Mouse (Mus musculus) thymus, postnatal 10 days (tissue): ENCODE measurements around the gene Mta2.
A peak's percentile ranks its signal among the peaks of the same experiment; 100 is the strongest.

Experiments used
- DNase-seq, 2 experiments: peaks; one replicate each; pipeline ENCODE4 v3.0.0; 2021; ENCODE audit warnings: low spot score in 2 of 2

The Mta2 gene

DNA sequence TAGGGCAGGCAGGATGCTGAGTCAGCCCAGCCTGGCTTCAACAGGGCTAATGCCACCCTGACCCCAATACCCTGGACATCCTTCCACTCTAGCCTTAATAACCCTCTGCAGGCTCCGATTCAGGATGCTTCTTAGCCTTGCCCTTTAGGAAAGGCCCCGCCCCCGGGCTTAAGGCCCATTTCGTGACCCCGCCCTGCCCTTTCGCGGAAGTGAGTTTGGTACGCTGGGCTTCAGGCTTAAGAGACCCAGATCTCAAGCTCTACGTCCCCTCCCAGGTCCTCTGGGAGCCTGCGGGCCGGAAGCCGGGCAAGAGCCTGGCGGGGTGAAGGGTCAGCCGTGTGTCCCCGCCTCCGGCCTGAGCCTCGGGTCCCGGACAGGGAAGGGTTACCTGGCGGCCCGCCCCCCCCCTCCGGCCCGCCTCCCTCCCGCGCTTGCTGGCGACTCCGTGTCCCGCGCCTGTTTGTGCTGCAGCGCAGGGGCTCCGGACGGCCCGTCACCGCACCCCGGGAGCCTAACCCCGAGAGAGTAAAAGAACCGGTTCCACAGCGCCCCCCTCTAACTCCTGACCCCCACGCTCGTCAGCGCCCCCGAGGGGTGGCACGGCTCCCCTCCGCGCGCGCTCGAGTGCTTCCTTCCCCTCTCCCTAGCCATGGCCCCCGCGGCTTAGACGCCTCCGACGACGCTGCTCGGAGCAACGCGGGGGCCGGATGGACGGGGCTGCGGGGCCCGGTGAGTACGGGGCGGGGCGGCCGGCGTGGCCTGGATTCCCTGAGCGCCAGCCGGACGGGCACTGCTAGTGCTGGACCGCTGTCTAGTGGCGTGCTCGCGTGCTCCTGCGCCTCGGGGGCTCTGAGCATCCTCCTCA lies 12.2 kb upstream of the Mta2 start, which contains the start of the genes Rom1 and Eml3:
Rom1 (minus strand) TSS at position 133 of the 865 bp plus-strand sequence.
Eml3 (plus strand) TSS at position 329 of the 865 bp plus-strand sequence.
- peak; percentile 79 to 92 for DNase-seq

- DNase-seq = no peak
These were observed 11.6 kb upstream of the Mta2 start for GRCm38 (mm10) chr19:8930117-8930516.

GRCm38 (mm10) chr19:8930771-8931170 lies 10.9 kb upstream of the Mta2 start:
- no peak for DNase-seq

DNA sequence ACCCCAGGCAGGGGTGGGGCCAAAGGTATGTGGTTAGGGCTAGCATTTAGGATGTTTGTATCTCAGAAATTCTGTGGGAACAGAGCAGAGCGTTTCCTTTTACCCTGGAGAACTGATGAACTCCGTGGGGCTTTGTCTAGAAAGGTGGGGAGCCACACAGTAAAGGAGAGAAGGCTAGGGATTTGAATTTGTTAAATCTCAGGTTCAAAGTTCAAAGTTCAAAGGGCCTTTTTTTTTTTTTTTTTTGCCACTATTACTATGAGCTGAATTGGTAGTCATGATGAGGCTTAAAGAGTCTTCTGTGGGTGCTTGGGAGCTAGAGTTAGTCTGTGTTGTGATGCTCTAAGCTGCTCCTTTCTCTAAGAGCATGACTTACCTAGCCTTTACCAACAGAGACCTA lies 4.9 kb upstream of the Mta2 start:
- DNase-seq = no peak

DNA sequence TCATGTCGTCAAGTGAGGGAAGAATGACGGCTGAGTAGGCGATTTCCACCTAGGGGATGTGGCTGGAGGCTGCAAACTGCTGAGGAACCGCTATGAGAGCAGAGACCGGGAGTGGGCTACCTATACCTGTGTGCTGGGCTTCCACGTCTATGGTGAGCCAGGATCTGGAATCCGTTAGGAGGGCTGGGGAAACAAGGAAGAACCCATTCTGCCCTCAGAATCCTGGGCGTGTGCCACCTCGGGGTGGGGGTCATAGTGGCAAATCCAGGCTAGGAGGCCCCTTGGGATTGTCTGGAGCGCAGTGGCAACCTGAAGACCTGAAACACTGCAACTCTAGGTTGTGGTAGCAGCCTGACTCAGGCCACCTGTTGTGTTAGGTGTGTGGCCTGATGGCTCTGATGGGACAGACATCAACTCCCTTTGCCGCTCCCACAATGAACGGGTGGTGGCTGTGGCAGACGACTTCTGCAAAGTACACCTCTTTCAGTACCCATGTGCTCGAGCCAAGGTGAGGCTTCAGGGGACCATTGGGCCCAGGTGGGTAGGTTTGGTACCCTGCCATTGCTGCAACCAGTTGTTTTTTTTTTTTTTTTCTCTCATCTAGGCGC lies 1.0 kb upstream of the Mta2 start:
- no peak for DNase-seq

DNA sequence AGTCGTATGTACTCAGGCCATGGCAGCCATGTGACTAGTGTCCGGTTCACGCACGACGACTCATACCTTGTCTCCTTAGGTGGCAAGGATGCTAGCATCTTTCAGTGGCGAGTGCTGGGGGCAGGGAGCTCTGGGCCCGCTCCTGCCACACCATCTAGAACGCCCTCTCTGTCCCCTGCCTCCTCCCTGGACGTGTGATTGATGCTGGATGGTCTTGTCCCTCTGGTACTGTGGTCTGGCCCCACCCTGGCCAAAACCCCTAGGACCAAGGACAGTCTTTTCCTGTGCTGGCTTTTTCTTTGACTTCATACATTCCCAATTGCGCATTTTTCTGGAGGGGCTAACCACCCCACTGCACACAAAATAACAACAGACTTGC lies 550 bp upstream of the Mta2 start:
- peak in 1 of 2 experiments; percentile 36 for DNase-seq

DNA sequence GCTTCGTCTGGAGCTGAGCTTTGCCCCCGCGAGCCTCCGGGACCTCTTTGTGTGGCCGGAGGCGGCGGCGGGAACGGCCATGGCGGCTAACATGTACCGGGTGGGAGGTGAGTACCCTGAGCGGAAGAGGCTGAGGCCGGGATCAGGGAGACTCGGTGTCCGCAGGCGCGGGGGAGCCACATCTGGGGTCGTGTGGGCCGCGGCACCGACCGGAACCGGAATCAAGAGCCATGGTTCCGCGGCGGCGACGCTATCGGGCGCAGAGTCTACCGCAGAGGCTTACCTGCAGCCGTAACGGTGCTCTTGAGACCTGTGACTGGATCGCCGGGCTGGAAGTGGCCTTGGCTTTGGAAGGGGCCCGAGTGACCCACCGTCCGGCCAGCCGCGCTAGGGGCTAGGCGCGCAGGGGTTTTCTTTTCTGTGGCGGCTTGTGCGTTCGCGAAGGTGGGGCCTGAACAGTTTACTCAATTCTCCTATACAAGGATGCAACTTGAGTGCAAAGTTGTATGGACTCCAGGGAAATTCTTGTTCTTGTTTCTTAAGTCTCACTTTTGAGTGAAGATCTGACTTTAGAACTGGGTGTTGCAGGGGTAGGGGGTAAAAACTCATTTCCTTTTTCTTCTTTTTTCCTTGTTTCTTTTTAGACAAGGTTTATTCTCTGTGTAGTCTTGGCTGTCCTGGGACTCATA lies 745 bp downstream of the Mta2 start:
- peak in 1 of 2 experiments; percentile 33 for DNase-seq

DNA sequence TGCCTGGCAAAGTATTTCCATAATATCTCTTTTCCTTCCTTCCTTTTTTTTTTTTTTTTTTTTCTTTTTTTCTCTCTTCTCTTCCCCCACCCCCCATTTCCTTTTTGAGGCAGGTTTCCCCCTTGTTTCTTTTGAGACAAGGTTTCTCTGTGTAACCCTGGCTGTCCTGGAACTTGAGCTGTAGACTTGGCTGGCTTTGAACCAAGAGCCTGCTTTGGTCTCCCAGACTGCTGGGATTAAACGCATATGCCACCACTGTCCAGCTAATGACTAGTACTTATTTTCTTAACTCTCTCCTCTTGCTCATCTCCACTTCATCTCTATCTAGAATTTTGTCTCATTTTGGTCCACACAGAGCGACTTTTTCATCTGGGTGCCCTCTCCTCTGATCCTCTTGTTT lies 1.4 kb downstream of the Mta2 start:
- no peak for DNase-seq

- no peak for DNase-seq
These were observed 2.4 kb downstream of the Mta2 start for GRCm38 (mm10) chr19:8944062-8944461.

DNA sequence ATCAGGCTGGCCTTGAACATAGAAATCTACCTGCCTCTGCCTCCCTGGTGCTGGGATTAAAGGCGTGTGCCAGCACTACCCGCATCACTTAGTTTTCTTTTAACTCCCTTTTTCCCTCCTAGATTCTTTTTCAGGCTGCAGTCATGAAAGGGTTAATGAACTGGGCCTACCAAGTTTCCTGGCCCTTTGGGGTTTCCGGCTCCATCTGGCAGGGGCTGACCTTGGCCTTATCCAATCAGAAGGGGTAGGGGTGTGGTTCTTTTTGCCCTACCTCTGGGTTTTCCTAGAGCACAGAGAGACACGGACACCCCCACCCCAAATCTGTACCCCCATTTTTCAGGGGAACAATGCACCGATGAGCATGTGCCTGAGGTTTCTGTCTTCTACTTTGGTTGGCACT lies 3.1 kb downstream of the Mta2 start:
- DNase-seq = peak in 1 of 2 experiments; percentile 58

- no peak for DNase-seq
These were observed 3.6 kb downstream of the Mta2 start for GRCm38 (mm10) chr19:8945251-8945650.

GRCm38 (mm10) chr19:8946929-8947328 lies 5.3 kb downstream of the Mta2 start:
- no peak for DNase-seq

- DNase-seq = no peak
These were observed 8.5 kb downstream of the Mta2 start for GRCm38 (mm10) chr19:8950190-8950589.

- no peak for DNase-seq
These were observed 10.6 kb downstream of the Mta2 start for GRCm38 (mm10) chr19:8952241-8952640.

DNA sequence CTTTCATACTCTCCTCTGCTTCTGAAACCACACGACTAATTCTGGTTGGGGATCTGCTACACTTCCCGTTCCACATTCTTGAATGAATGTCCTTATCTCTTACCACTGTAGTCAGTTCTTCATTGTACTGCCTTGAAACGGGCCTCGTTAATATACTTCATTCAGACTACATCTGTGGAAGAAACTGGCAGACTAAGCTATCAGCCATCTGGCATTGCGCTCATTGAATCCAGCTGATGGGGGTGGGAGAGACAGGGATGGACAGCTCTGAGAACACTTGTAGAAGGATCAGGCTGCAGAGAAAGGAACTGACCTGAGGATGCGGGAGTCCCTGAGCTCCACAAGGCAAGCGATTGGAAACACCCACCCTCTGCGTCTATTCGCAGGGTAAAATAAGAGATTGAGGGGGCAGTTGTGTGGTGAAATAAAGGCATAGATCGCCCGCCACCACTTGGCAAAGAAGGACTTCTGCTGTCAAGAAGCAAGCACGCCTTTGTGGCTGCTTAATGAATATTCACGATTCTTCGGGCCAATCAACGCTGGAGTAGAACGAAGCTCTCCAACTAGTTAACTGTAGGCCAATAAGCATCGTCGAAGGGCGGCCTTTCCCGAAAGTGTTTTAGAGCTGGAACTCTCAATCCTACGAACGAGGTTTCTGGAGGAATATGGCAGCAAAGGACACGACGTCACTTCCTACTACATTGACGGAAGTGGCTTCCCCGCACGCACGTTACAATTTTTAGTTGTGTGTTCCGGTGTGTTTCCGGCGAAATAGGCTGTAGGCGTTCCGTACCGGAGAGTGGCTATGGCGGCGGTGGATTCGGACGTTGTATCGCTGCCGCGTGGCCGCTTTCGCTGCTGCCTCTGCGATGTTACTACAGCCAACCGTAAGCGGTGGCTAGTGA lies 11.7 kb downstream of the Mta2 start, which contains the start of gene Tut1:
Tut1 (plus strand) TSS at position 713 of the 905 bp plus-strand sequence.
- DNase-seq = peak; percentile 85

DNA sequence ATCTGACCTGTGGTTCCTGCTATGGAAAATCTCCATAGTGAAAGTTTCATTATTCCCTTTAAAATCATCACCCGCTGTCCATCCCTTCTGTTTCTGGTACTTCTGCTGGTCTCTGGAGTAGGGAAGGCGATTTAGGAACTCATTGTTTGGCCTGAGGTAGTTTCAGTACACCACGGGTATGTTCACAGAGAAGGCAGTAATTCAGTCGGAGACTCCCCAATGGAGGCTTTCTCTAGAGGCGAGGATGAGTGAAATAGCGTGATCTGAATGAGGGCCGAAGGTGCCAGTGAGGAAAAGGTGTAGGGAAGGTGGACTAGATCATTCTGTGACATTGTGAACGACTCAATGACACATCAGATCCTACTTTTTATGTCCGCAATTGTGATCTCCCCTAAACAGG lies 12.5 kb downstream of the Mta2 start:
- no peak for DNase-seq

DNA sequence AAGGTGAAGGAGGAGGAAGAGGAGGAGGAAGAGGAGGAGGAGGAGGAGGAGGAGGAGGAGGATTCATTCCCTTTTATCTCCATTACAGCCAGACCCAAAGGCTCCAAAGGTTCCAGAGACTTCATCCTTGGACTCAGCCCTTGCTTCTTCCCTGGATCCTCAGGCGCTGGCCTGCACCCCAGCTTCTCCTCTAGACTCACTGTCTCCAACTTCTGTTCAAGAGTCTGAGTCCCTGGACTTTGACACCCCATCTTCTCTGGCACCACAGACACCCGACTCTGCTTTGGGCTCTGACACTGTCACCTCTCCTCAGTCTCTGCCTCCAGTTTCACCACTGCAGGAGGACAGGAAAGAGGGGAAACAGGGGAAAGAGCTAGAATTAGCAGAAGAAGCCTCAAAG lies 20.6 kb downstream of the Mta2 start:
- DNase-seq = no peak

GRCm38 (mm10) chr19:8965075-8965474 lies 23.4 kb downstream of the Mta2 start:
- no peak for DNase-seq

GRCm38 (mm10) chr19:8965771-8966170 lies 24.1 kb downstream of the Mta2 start:
- peak in 1 of 2 experiments; percentile 12 for DNase-seq

- no peak for DNase-seq
These were observed 24.5 kb downstream of the Mta2 start for GRCm38 (mm10) chr19:8966198-8966589.

- DNase-seq = peak; percentile 97 to 99
These were observed 25.1 kb downstream of the Mta2 start, which contains the start of gene Eef1g for GRCm38 (mm10) chr19:8966590-8967372. Gene Eef1g, plus strand, starts transcription at chr19:8967041.
